Mouse (Mus musculus) layer of hippocampus, adult 2 months (tissue): ENCODE data around the gene Esrp2. TPM values are rescaled to one million over a fixed set of nuclear protein-coding genes. Genes with fewer than 3 reads are reported as not detected.

ENCODE experiments used
- DNase-seq, 2 experiments: peaks; one replicate each; pipeline ENCODE4 v3.0.0; 2022; ENCODE audit warnings: low spot score in 2 of 2
- H3K27ac ChIP-seq: fragments of 200-600 bp; 2 replicates; pipeline ENCODE4 v1.8.1; 2022
- H3K4me3 ChIP-seq: fragments of 200-600 bp; 2 replicates; pipeline ENCODE4 v1.8.1; 2022; ENCODE audit warnings: mild to moderate bottlenecking
- CTCF ChIP-seq: fragments of 200-600 bp; conservative IDR thresholded peaks from 2 replicates; pipeline ENCODE4 v1.8.1; 2022; ENCODE audit warnings: antibody characterized with exemption, mild to moderate bottlenecking, moderate library complexity
- long read RNA-seq, 2 experiments: library from polyadenylated mRNA; stranded (forward); transcript quantifications; one replicate each; pipeline ENCODE4 v2.0.0; 2021; ENCODE audit warnings: borderline mapping rate in 2 of 2
- total RNA-seq, 2 experiments: library from RNA; stranded (reverse); gene quantifications; 2 replicates each; pipeline ENCODE4 v1.2.3; 2021

Gene Esrp2
- under 1 TPM; 0.39 to 0.67 TPM for total RNA-seq
- long read RNA-seq, experiment 1: 0 reads
- long read RNA-seq, experiment 2: 0 reads

DNA sequence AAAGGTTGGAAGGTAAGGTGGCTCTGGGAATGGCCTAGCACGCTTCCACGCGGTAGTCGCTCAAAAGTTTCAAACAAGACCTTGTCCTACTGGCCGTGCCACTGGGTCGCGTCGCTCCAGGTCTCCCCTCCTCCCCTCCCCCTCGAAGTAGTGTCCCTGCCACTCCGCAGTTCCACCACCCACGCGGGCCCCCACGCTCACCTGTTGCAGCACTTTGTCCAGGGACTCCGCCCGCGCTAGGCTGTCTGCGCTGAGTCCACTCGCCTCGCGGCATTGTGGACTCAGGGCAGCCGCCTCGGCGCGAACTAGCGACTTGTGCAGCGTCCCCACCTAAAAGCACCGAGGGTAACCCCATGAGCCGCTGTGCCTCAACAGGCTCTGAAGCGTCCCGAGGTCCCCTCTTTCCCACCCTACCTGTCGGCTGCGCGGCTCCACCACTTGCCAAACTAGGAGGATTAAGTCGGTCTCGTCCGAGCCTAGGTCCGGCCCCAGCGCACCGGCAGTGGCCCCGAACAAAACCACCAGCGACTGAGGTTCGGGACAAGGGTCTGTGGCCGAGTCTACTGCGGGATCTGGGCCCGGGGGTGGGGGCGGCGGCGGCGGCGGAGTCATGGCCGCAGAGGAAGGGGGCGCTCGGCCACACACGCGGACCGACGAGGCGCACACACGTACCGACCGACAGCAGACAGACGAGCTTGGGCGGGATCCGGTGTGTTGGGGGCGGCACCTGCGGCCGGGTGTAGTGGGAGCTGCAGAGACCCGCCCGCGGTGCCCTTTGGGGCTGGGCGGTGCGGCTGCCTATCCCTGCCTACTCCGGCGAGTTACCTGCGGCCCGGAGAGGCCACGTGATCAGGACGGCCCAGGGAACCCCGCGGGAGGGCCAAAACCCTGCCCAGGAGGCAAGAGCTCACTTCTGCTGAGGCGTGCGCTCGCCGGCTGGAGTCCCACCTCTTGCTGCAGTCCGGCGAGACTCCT, at the start of gene Esrp2:
Gene Esrp2, minus strand, starts transcription at position 819 of the 975 bp plus-strand sequence.
- H3K4me3 ChIP-seq: peak within 1 kb of the TSS; percentile 63
- no peak for TF ChIP-seq CTCF
- peak within 1 kb of the TSS; percentile 52; the same call in 1 of the 2 replicates for H3K27ac ChIP-seq
- DNase-seq: no peak

DNA sequence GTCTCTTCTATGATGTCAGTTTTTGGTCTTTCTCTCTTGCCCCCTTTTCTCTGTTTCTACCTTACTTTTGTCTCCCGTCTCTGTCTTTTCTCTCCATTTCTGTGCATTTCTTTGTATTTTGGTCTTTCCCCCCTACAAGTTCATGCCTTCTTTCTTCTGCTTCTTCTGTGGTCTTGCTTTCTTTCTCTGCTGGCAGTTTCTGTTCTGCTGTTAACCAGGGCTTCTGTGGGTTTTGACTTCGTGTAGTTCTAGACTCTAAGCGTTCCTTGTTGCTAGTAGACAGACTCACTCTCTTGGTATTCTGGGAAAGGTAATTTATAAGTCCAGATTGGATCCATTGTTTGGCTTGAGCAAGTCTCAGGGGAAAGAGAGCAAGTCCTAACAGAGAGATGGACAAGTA, 49.6 kb upstream of the Esrp2 start:
- no peak for DNase-seq
- no peak for TF ChIP-seq CTCF
- Histone ChIP-seq H3K27ac (peak overlapping the region; percentile 32; the same call in 1 of the 2 replicates), H3K4me3 (no peak overlapping the region)

DNA sequence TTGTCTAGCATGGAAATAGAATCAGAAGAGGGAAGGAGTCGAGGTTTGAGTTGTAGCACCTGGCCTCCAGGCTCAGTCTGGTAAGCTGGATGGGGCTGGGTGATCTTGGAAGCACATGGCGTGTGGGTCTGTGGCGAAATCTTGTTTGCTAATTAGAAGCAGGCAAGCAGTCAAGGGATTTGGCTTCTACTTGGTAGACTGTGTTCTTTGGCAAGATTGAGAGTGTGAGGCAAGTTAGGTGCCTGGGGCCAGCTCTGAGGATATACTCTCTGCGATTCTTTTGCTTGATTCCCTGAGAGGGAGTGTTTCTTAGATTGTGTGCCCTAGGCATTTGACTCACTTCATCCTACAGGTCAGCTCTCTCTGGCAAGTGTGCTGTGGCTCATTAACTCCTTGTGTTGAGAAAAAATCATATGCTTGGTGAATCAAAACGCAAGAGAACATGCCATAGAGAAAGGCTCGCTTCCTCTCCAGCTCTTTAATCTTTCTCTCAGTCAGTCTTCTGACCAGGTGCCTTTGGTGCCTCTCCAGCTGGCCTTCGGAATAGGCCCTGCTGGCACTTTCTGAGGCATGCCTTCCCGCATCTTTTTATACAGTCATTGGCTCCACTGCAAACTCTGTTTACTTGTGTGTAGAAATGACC, 49.0 kb upstream of the Esrp2 start:
- TF ChIP-seq CTCF: no peak
- peak; percentile 27 to 37 for DNase-seq
- Histone ChIP-seq H3K27ac (peak overlapping the region; percentile 32), H3K4me3 (no peak overlapping the region)

DNA sequence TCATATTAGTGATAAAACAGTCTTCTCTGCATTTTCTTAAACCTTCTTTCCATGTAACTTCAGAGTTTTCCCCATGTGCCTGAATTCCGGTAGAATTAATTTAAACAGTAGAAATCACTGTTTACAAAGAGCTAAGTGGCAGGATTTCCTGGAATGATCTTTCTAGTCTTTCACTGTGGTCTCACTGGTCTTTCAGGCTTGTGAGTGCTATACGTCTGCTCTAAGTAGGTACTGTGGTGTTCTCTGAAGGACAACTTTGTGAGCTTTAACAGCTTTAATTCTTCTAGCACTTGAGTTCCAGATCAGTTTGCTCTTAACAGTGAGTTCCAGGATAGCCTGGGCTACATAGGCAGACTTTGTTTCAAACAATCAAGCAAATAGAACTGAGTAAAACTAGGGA, 41.7 kb upstream of the Esrp2 start:
- H3K4me3 ChIP-seq: no peak overlapping the region
- H3K27ac ChIP-seq: no peak overlapping the region
- TF ChIP-seq CTCF: no peak
- DNase-seq: no peak

DNA sequence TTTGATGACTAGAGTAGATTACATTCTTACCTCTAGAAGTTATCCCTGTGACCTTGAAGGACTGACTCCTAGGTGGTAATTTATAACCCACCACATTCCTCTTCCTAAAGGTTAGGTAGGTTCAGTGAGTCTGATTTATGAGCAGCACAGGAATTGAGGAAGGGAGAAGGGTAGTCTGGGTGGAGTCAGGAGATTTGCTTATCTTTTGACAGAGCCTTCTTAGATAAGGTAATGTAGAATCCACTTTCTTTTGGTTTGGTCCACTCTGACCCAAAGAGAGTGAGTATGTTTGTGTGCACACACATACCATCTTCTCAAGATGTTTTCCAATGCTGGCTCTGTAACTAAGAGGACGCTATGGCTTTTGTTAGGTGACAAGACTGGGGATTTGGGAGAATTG, 40.8 kb upstream of the Esrp2 start:
- TF ChIP-seq CTCF: no peak
- H3K27ac ChIP-seq: no peak overlapping the region
- no peak overlapping the region for H3K4me3 ChIP-seq
- no peak for DNase-seq

DNA sequence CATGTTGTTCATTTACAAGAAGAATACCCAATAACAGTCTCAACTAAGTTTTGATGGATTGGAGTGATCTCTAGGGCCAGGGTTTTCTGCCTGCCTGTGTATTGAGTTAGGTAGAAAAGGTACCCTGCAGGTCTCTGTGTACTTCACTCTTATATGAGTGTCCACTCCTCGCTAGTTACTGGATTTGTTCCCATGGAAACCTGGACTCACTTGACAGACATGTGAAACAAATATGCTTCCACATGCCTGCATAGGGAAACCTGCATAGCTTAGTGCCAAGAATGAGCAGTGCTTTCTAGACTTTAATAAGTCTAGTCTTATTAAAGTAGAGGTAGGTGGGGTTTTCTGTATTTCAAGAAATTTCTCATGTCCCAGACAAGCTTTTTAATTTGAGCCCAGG, 40.1 kb upstream of the Esrp2 start:
- no peak for TF ChIP-seq CTCF
- H3K27ac ChIP-seq: no peak overlapping the region
- no peak for DNase-seq
- no peak overlapping the region for H3K4me3 ChIP-seq

DNA sequence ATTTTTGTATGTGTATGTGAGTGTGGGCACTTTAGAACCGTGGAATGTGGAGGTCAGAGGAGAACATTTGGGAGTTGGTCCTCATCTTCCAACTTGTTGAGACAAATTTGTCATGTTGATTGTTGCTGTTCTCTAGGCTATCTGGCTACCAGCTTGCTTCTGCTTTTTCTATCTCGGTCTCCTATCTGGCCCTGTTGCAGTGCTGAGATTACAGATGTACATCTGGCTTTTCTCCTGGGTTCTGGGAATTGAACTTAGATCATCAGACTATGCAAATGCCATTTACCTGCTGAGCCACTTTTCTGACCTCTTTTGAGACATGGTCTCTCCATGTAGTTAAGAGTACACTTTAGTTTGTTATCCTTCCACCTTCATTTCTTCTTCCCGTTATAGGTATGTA, 36.8 kb upstream of the Esrp2 start:
- no peak overlapping the region for H3K4me3 ChIP-seq
- DNase-seq: no peak
- no peak for TF ChIP-seq CTCF
- no peak overlapping the region for H3K27ac ChIP-seq

DNA sequence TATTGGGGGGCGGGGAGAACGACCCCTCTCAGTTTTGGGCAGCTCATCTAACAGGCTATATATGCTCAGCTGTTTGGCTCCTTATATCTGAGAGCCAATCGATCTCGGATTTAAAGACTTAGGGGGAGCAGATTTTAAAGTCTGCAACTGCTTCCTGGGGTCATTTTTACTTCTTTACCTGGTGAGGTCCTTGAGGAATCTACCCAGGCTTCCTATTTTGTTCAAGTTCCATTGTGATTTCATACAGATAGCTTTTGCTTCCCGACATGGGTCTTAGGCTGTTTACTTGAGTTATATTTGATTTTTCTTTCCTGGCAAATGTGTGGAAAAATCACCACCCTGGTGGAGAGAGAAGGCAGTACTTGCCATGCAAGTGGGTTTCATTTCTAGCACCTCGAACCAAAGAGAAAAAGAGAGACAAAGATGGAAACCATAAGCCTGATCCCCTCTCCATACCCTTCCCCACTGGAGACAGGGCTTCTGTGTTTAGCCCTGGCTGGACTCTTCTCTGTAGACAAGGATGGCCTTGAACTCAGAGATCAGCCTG, 33.2 kb upstream of the Esrp2 start:
- peak overlapping the region; percentile 90 for H3K27ac ChIP-seq
- H3K4me3 ChIP-seq: peak overlapping the region; percentile 71
- DNase-seq: no peak
- TF ChIP-seq CTCF: peak; percentile 67

DNA sequence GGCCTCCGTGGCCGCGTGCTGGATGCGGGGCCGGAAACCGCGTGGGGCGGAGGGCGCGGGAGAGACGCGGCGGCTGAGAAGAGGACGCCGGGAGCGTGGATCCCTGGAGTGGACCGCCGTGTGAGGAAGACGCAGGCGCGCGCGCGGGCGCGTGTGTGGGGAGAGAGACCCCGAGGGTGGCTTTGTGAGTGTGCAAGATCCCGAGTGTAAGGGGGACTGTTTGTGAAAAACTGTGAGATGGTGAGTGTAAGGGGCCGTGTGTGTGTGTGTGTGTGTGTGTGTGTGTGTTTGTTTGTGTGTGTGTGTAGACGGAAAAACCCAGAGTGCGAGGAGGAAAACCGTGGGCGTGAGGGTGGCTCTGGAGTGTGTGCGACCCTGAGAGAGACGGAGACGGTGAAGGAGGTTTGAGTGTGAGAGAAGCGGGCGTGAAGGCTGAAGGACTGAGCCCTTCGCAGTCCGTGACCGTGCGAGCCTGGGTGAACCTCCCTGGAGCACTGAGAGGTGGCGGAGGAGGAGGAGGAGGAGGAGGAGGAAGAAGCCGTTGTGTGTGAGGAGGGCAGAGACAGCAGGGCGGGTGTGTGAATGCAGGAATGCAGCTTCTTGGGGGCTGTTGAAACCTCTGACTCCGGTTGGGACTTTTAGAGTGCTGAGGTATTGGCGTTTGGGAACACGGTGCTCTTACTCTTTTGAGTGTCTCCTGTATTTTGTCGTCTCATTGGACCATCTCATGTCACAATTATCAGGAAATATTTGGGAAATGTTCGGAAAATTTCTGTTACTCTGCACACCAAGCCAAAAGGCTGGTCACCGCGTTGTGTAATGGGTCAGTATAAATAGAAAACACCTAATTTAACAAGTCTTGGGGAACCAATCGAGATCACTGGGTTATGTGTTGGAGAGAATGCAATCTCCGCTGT, 32.5 kb upstream of the Esrp2 start:
- no peak for TF ChIP-seq CTCF
- DNase-seq: peak in 1 of 2 experiments; percentile 47
- peak overlapping the region; percentile 71 for H3K4me3 ChIP-seq
- H3K27ac ChIP-seq: peak overlapping the region; percentile 90

DNA sequence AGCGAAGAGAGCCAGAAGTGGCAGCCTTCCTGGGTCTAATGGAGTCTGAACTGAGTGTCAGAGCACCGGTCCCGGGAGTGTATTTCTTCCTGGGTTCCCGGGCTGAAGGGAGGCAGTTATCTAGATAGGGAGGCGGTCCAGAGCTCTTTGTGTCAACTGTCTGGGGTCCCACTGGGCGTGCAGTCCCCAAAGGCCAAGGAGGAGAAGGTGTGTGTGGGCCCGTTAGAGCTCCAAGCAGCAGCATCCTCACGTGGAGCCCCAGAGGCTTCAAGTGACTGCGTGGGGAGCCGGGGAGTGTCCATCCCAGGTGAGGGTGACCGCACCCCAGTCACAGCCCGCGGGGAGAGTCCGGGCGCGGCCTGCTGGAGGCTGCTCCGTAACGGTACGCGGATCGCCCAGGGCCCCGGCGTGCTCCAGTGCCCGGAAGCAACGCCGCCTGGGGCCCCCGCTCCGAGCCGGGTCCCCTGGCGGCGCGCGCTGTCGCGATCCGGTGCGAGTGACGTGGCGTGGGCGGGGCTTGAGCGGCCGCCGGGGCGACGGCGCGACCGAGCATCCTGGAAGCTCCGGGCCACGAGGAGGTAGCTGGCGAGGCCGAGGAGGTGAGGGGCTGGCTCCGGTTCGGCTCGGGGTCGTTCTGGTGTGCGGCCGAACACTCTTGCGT, 31.7 kb upstream of the Esrp2 start, which contains the start of gene Slc7a6:
Gene Slc7a6, plus strand, starts transcription at position 502 of the 661 bp plus-strand sequence.
- DNase-seq: peak; percentile 79 to 89
- peak within 1 kb of the TSS; percentile 90 for H3K27ac ChIP-seq
- H3K4me3 ChIP-seq: peak within 1 kb of the TSS; percentile 71
- peak; percentile 50 for TF ChIP-seq CTCF

DNA sequence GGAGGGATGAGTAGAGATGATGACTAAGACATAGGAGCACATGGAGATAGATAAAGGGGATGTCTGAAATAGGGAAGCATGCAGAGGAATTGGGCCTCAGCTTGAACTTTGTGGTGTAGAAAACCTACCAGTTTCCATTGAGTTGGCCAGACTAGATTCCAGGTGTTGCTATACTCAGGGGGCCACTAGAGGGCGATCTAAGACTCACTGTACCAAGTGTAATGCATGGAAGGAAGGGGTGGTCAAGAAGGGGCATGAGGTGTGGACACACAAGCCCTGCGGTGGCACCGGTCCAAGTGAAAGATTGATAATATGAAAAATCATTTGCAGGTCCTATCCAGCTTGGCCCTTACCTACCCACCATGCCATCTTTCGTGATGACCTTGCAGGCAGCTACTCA, 28.7 kb upstream of the Esrp2 start:
- Histone ChIP-seq H3K27ac (no peak overlapping the region), H3K4me3 (no peak overlapping the region)
- peak; percentile 92 for TF ChIP-seq CTCF
- peak; percentile 66 to 81 for DNase-seq

DNA sequence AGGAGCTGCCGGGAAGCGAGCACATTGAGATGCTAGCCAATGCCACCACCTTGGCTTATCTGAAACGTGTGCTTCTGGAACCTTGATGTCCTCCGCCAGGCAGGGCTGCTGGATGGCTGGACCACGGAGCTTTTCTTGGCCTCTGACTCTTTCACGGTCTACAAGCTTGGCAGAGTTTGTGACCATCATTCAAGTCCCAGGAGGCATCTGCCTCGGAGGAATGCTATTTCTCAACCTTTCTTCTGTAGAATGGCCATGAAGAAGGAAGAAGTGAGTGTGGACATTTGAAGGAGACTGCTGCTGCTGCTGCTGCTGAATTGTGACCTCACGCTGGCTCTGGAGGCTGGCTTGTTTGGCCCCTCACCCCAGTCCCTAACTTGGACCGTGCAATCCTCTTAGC, 26.5 kb upstream of the Esrp2 start:
- H3K4me3 ChIP-seq: no peak overlapping the region
- no peak overlapping the region for H3K27ac ChIP-seq
- no peak for DNase-seq
- no peak for TF ChIP-seq CTCF
